Mouse (Mus musculus) adrenal gland, postnatal 36 days (tissue): Measurements from ENCODE around the gene Arhgef10l. TPM values are rescaled to one million over a fixed set of nuclear protein-coding genes. Genes with fewer than 3 reads are reported as not detected.

Experiments
- DNase-seq, 2 experiments: peaks; one replicate each; pipeline ENCODE4 v3.0.0; 2021; ENCODE audit warnings: mixed read lengths in 1 of 2
- long read RNA-seq, 2 experiments: library from polyadenylated mRNA; stranded (forward); transcript quantifications; one replicate each; pipeline ENCODE4 v2.0.0; 2021; ENCODE audit warnings: borderline sequencing depth in 2 of 2
- total RNA-seq, 2 experiments: library from RNA; stranded (reverse); gene quantifications; 2 replicates each; pipeline ENCODE4 v1.2.3; 2021

Gene Arhgef10l
- total RNA-seq = 10 to 100 TPM; 11.9 to 17.7 TPM
- long read RNA-seq, experiment 1, full-length matches to known transcripts = 2 of 8 reads
- long read RNA-seq, experiment 1, partial matches to known transcripts = 4 of 8 reads
- long read RNA-seq, experiment 1, other reads (novel, unspliced or antisense) = 2 of 8 reads
- long read RNA-seq, experiment 2, full-length matches to known transcripts = 3 of 4 reads
- long read RNA-seq, experiment 2, partial matches to known transcripts = 1 of 4 reads
- long read RNA-seq, experiment 2, other reads (novel, unspliced or antisense) = 0 of 4 reads

DNA sequence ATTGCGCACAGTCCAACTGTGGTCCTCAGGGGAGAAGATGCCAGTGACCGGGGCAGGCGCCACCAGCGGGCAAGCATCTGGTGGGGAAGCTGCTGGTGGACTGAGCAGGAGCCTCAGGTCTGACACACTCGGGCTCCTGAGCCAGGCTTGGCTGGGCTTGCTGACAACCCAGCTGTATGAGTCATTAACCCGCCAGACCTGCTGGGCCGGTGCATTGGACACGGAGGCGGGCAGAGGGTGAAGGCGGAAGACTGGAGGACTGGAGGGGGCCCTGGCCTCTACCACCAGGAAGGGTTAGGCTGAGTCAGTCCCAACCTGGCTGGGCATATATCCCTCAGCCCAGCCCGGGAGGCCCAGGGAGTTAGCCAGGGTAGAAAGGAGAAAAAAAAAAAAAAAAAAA is at the start of gene Arhgef10l:
TSS of gene Arhgef10l (minus strand) at position 253 of the 400 bp plus-strand sequence.
- peak; percentile 77 to 82 for DNase-seq

- DNase-seq = no peak
These were observed 48.8 kb upstream of the Arhgef10l start for GRCm38 (mm10) chr4:140714586-140714985.

DNA sequence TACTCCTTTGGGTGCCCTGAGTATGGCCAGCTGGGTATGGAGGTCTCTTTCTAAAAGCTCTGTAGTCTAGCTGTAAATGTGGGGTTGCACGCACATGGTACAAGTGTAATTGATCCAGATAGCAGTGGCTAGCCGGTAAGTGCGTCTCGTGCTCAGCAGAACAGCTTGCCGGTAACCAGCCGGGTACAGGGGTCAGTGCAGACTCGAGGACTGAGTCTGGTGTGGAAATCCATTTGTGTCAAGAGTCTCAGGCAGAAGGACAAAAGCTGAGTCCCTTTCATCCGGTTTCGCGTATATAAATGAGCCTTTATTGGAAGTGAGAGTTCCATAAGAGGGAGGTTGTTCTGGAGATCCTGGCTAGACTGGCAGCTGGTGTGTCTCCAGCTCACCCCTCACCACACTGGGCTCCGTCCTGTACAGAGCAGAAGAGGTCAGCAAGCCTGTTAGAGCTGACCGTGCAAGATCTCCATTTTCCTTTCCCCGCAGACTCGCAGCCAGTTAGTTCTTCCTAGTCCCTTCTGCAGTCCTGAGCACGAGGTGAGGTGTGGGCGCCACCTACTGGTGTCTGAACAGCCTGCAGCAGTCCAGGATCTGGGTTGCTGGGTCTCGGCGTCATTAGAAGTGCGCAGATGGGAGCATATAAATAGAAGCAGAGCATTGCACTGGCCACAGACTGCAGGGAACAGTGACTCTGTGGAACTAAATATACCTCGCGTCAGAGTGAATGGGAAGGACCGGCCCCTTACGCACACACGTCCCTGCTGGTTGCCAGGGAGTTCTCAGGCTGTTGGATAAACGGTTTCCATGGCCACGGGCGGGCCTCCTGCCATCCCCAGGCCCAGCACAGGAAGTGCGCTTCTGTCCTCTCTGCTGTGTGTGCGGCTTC is 47.9 kb upstream of the Arhgef10l start:
- DNase-seq = peak; percentile 91 to 92

GRCm38 (mm10) chr4:140711360-140711759 is 45.5 kb upstream of the Arhgef10l start:
- DNase-seq = no peak

DNA sequence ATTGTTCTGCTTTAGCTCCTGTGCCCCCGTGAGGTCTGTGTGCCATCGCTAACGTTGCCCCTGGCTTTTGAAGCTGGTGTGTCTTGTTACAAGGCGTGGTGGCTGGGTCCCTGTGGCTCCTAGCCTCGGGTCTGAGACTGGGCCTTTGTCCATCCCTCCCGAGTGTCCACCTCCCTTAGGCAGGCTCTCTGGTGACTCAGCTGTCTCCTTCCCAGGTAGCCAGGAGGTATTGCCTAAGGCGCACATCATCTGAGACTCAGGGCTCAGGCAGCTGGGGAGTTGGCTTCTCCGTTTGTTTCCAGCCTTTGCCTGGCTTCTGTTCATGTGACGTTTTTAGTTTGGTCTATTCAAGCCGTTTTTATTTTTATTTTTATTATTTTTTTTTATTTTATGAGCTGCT is 45.0 kb upstream of the Arhgef10l start:
- no peak for DNase-seq

DNA sequence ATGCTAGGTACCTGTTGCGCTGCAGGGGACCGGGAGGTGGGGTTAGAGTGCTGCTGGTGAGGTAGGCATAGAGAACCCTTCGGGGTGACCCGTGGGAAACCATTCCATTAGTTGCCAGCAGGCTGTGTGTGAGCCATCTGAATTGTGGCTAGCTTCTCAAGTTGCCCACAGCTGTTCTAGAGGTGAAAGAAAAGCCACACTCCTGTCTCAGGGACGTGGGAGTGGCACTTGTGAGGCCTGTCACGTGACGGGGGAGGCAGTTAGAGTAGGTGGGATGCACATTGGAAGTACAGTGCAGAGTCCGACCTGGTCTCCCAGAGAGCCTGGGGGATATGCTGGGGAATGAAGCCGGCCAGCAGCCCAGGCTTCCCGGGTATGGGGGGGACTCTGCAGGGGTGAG is 43.8 kb upstream of the Arhgef10l start:
- no peak for DNase-seq

GRCm38 (mm10) chr4:140709111-140709510 is 43.3 kb upstream of the Arhgef10l start:
- DNase-seq = no peak

- DNase-seq = no peak
These were observed 42.6 kb upstream of the Arhgef10l start for GRCm38 (mm10) chr4:140708297-140708927.

DNA sequence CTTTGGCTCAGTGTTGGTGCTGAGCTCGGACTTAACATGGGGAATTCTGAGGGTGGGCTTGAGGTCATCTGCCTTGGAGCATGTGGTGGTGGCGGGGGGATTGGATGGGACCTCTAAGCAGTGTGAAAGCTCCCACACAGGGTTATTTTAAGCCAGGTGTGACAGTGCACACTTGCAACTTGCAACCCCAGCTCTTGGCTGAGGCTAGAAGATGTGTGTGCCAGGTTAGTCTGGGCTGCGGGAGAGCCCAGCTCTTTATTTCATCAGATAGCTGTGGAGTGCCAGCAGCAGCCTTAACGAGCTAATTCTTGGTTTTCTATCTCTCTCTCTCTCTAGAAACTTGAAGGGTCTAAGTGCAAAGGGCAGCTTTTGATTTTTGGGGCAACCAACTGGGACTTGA is 41.8 kb upstream of the Arhgef10l start:
- no peak for DNase-seq

DNA sequence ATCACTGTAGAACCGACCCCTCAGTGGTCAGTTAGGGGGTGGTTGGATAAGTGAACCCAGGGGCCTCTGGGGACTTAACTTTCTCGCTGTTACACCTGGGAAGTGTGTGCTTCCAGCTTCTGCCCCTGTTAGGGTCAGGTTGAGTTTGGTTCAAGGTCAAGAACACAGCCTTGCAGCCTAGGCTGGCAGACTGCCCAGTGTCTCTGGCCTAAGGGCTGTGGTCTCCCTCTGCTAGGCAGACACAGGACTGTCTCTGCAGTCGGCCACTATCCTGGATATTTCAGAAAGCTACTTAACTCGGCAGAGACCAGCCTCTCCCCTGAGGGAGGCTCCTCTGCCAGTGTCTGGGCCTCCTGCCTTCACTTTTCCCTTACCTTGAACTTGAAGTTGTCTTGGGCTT is 38.4 kb upstream of the Arhgef10l start:
- DNase-seq = peak in 1 of 2 experiments; percentile 53

GRCm38 (mm10) chr4:140703636-140704035 is 37.8 kb upstream of the Arhgef10l start:
- DNase-seq = no peak

DNA sequence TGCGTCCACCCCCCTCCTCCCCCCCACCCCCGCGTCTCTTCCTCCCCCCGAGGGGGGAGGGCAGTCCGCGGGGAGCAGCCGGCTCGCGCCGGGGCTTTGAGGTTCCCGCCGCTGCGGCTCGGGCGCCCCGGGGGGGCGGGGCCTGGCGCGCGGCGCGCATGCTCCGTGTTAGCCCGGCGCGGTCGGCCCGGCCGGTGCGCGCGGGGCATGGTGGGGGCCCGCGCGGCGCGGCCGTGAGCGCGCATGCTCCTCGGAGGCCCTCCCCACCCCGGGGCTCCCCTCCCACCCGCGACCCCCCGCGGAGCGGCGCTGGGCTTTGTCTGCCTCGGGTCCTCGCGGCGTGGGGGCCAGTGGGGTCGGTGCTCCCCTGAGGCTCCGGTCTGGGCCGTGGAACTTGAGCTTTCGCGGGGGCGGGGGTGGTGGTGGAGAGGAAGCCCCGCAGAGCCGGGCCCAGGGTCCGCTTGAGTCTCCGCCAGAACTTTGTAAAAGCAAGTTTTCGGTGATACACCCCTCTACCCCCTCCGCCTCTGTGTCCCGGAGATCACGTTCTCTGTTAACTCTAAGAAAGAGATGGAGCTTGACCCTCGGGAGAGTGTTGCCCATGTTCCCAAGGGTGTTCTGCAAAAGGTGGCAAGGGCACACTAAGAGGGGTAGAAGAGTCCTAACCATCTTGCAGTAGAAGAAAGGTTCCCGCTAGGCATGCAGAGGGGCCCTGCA is 37.0 kb upstream of the Arhgef10l start:
- peak; percentile 92 to 97 for DNase-seq

GRCm38 (mm10) chr4:140701716-140702561 is 36.1 kb upstream of the Arhgef10l start:
- peak; percentile 38 to 62 for DNase-seq

- peak; percentile 82 to 91 for DNase-seq
These were observed 35.4 kb upstream of the Arhgef10l start for GRCm38 (mm10) chr4:140701049-140701715.

- no peak for DNase-seq
These were observed 34.6 kb upstream of the Arhgef10l start, which contains the start of gene Rcc2 for GRCm38 (mm10) chr4:140700269-140701018. Gene Rcc2, plus strand, starts transcription at chr4:140700541.

DNA sequence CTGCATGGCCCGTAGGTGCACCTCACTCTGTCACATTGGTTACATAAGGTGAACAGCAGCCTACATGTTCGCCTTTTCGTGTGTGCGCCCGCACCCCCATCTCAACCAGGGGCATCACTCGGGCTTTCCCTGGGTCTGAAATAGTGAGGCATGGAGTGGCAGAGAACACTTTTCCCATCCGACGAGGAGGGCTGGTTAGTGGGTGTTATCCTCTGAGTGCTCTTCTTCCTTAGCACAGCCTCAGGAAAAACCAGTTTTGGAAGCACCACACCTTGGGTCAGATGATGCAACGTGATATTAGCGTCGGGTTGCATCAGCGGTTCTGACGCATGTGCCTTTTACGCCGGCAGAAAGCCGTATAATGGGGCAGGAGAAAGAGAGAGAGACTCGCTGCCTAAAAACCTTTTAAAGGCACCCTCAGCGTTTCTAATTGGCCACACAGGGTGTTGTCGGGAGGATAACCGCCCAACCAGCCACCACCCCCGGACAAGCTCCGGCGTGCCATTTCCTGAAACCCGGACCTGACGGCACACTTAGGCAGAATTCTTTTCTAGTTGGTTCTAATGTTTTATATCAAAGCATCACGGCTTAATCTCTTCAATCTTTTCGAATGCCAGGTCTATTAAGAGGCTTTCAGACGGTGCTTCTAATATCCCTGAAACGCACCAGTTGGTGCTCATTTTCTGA is 33.8 kb upstream of the Arhgef10l start:
- peak; percentile 81 to 83 for DNase-seq

DNA sequence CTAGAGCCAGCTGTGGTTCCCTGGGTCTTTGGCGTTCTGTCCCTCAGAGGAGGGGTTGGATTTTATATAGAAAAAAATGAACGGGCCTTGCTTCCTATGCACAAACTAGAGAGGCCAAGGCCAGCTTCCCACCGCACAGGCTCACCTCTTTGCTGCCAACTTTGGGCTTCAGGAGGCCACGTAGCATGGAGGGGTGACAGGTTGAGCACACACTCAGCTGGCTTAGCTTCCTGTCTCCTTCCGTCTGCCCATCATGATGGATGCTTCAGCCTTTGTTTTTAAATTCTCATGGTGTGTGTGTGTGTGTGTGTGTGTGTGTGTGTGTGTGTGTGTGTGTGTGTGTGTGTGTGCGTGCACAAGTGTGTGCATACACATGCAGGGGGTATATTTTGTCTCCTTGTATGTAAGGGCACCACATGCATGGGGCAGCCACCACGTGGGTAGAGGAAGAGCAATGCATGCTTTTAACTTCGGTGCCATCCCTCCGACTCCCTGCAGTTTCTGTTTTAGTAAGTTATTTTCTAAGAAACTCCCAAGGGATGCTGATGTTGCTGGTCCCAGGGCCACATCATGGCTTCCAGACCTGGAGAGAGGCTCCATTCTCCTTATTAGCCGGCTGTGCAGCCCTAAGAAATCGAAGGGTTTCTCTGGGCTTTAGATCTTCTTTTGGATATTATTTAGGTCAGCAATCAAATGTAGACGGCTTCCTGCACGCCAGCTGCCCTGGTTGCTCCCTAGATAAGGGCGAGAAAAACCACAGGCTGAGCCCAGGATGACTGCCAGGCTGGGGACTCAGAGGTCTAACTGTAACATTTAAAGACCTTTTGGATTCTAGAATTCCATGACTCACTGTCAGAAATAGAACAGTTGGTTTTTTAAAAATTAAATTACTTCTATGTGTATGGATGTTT is 30.1 kb upstream of the Arhgef10l start:
- peak in 1 of 2 experiments; percentile 30 for DNase-seq

DNA sequence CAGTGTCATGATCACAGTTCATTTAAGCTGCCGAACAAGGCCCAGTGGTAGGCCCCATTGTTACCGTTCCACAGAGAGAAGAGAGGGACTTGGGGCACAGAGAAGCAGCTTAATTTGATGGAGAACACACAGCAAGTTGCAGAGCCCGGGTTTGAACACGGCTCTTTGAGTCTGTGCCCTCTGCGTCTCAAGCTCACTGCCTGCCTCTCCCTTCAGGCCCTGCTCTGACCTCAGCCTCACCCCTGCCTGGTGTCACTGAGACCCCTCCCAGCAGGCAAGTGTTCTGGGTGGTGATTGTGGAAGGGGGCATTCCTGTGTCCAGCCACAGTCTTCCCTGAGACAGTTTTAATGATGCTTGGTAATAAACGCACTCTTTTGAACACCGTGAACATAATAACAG is 29.3 kb upstream of the Arhgef10l start:
- no peak for DNase-seq
